Mouse (Mus musculus) liver, embryonic 12.5 days (tissue): ENCODE measurements around the gene Rps3. TPM values are rescaled to one million over a fixed set of nuclear protein-coding genes. Genes with fewer than 3 reads are reported as not detected.
A peak's percentile ranks its signal among the peaks of the same experiment; 100 is the strongest.

ENCODE experiments used
- ATAC-seq: fragments of 200-750 bp; cut with Nextera tagmentation; 2 replicates; pipeline ENCODE4 v1.8.0; 2017; ENCODE audit warnings: moderate number of reproducible peaks, mild to moderate bottlenecking, moderate library complexity
- H3K27ac ChIP-seq: fragments of 300-500 bp; sonication (generic); 2 replicates; pipeline ENCODE4 v1.5.1; 2016; ENCODE audit warnings: mild to moderate bottlenecking
- H3K27me3 ChIP-seq: fragments of 300-500 bp; sonication (generic); replicated peaks from 2 replicates; pipeline ENCODE4 v1.6.1; 2016; ENCODE audit warnings: mild to moderate bottlenecking, moderate library complexity
- H3K36me3 ChIP-seq: fragments of 300-500 bp; sonication (generic); 2 replicates; pipeline ENCODE4 v1.6.1; 2016; ENCODE audit warnings: mild to moderate bottlenecking, moderate library complexity
- H3K4me1 ChIP-seq: fragments of 300-500 bp; sonication (generic); 2 replicates; pipeline ENCODE4 v1.6.1; 2016
- H3K4me2 ChIP-seq: fragments of 300-500 bp; sonication (generic); 2 replicates; pipeline ENCODE4 v1.6.1; 2016; ENCODE audit warnings: mild to moderate bottlenecking, moderate library complexity
- H3K4me3 ChIP-seq: fragments of 300-500 bp; sonication (generic); 2 replicates; pipeline ENCODE4 v1.5.1; 2016; ENCODE audit warnings: mild to moderate bottlenecking, moderate library complexity
- H3K9ac ChIP-seq: fragments of 300-500 bp; sonication (generic); 2 replicates; pipeline ENCODE4 v1.6.1; 2016; ENCODE audit warnings: mild to moderate bottlenecking, moderate library complexity
- H3K9me3 ChIP-seq: fragments of 300-500 bp; sonication (generic); replicated peaks from 2 replicates; pipeline ENCODE4 v1.6.1; 2016; ENCODE audit warnings: mild to moderate bottlenecking, moderate library complexity
- WGBS: fragments of 180-500 bp; shearing (Covaris S2); methylation state at CpG from one replicate; pipeline ENCODE4 v1.1.7; 2016; ENCODE audit not compliant: insufficient replicate concordance; 5-methylcytosine and 5-hydroxymethylcytosine counted together
- polyA plus RNA-seq: library from polyadenylated mRNA; unstranded; fragments of >200 nt; fragmentation: Nextera tagmentation; extraction: Ambion mirVana; gene quantifications from 2 replicates; pipeline ENCODE4 v1.2.1, GENCODE M21; 2016

Rps3 gene
- polyA plus RNA-seq, 1 experiment from 2014 or later = 688 TPM

- WGBS = 35% methylated on average over 12 of the region's 12 CpGs
- H3K36me3 ChIP-seq = peaks cover 83% of the 10 kb centered on the region
- peak overlapping the region; percentile 44 for H3K4me2 ChIP-seq
- H3K9ac ChIP-seq = no peak overlapping the region
- ATAC-seq = peak; percentile 80
- no peak overlapping the region for H3K4me3 ChIP-seq
- peaks cover 16% of the 10 kb centered on the region for H3K27me3 ChIP-seq
- H3K27ac ChIP-seq = peak overlapping the region; percentile 75
- H3K9me3 ChIP-seq = no peaks in the 10 kb centered on the region
- peaks cover 65% of the 10 kb centered on the region for H3K4me1 ChIP-seq
These were observed 8.5 kb downstream of the Rps3 start for GRCm38 (mm10) chr7:99474836-99475561.

- H3K4me3 ChIP-seq = no peak overlapping the region
- no peaks in the 10 kb centered on the region for H3K9me3 ChIP-seq
- H3K4me2 ChIP-seq = 0 out of 2 replicates have a peak overlapping the region, but pooled peaks have one; percentile 13
- 72% methylated on average over 14 of the region's 14 CpGs for WGBS
- H3K9ac ChIP-seq = no peak overlapping the region
- peak overlapping the region; percentile 75 for H3K27ac ChIP-seq
- peak; percentile 18; the same call in 1 of the 2 replicates for ATAC-seq
- peaks cover 71% of the 10 kb centered on the region for H3K36me3 ChIP-seq
- peaks cover 64% of the 10 kb centered on the region for H3K4me1 ChIP-seq
- H3K27me3 ChIP-seq = peaks cover 28% of the 10 kb centered on the region
These were observed 9.7 kb downstream of the Rps3 start for GRCm38 (mm10) chr7:99473638-99474407.

GRCm38 (mm10) chr7:99471578-99471977, 12.0 kb downstream of the Rps3 start:
- H3K9me3 ChIP-seq = no peaks in the 10 kb centered on the region
- ATAC-seq = no peak
- H3K36me3 ChIP-seq = peaks cover 49% of the 10 kb centered on the region
- peaks cover 62% of the 10 kb centered on the region for H3K4me1 ChIP-seq
- H3K4me2 ChIP-seq = no peak overlapping the region
- H3K27ac ChIP-seq = no peak overlapping the region
- 64% methylated on average over 18 of the region's 18 CpGs for WGBS
- H3K4me3 ChIP-seq = no peak overlapping the region
- peaks cover 50% of the 10 kb centered on the region for H3K27me3 ChIP-seq
- no peak overlapping the region for H3K9ac ChIP-seq

DNA sequence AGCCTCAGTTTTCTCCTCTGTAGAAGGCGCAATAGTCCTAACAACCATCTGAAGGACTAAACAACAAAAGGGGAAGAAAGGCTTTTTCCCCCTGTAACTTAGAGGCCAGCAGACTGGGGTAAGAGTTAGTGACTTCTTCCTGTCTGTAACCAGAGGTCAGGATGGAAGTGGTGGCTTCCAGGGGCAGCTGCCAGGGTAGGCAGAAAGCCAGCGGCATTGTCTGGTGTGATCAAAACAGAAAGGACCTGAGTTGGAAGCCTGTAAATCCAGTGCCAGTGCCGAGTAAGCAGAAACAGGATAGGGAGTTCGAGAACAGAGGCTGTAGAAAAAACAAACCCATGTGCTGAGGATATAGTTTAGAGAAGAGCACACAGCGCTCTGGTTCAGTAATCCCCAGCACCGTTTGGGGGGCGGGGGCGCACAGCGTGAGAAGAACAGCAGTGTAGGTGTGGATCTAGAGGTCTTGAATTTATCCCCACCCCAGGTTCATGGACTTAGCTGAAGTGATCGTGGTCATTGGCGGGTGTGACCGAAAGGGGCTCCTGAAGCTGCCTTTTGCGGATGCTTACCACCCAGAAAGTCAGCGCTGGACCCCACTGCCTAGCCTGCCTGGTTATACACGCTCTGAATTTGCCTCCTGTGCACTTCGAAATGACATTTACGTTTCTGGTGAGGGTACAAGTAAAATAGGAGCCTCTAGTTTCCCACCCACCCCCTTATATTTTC, 13.7 kb downstream of the Rps3 start:
- H3K9ac ChIP-seq = no peak overlapping the region
- H3K9me3 ChIP-seq = no peaks in the 10 kb centered on the region
- 59% methylated on average over 17 of the region's 17 CpGs for WGBS
- H3K4me3 ChIP-seq = no peak overlapping the region
- H3K36me3 ChIP-seq = peaks cover 34% of the 10 kb centered on the region
- no peak for ATAC-seq
- H3K4me1 ChIP-seq = peaks cover 45% of the 10 kb centered on the region
- H3K4me2 ChIP-seq = no peak overlapping the region
- peaks cover 67% of the 10 kb centered on the region for H3K27me3 ChIP-seq
- H3K27ac ChIP-seq = no peak overlapping the region

DNA sequence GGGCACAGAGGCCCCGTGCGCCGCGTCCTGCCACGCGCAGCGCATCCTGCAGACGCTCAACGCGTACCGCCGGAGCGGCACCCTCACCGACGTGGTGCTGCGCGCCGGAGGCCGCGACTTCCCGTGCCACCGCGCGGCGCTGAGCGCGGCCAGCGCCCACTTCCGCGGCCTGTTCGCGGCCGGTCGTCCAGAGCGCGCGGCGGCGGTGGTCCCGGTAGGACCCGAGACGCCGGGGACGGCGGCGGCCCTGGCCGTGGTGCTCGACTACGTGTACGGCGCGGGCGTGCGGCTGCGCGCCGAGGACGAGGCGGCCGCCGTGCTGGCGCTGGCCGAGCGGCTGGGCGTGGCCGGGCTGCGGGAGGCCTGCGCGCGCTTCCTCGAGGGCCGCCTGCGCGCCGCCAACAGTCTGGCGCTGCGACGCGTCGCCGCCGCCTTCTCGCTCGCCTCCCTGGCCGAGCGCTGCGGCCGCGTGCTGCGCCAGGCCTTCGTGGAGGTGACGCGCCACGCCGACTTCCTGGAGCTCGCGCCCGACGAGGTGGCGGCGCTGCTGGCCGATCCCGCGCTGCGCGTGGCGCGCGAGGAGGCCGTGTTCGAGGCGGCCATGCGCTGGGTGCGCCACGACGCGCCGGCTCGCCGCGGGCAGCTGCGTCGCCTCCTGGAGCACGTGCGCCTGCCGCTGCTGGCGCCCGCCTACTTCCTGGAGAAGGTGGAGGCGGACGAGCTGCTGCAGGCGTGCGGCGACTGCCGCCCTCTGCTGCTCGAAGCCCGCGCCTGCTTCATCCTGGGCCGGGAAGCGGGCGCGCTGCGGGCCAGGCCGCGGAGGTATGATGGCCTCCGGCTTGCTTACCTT, 15.0 kb downstream of the Rps3 start:
- 2% methylated on average over 134 of the region's 145 CpGs for WGBS
- Histone ChIP-seq H3K4me2 (peak overlapping the region; percentile 83), H3K9me3 (no peaks in the 10 kb centered on the region), H3K27me3 (peaks cover 70% of the 10 kb centered on the region), H3K36me3 (peaks cover 21% of the 10 kb centered on the region), H3K9ac (peak overlapping the region; percentile 65), H3K27ac (peak overlapping the region; percentile 76), H3K4me3 (peak overlapping the region; percentile 59), H3K4me1 (peaks cover 32% of the 10 kb centered on the region)
- peak; percentile 46 for ATAC-seq

DNA sequence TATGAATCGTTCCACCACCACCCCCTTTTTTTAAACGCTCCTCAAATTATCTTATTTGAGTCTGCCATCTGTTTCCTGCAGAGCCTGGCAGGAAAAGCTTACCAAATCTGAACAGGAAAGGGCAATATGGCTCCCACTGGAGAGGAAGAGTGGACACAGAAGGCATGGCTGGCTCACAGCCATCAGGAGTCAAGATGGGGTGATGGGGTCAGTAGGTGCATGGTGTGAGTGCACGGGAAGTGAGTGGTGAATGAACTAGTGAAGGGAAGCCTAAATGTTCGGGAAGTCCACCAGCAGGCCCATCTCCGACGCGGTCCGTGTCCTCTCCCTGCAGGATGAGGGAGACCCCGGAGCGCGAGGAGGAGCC, 15.6 kb downstream of the Rps3 start:
- Histone ChIP-seq H3K27me3 (peaks cover 70% of the 10 kb centered on the region), H3K9ac (peak overlapping the region; percentile 65), H3K36me3 (peaks cover 15% of the 10 kb centered on the region), H3K4me1 (peaks cover 31% of the 10 kb centered on the region), H3K4me3 (peak overlapping the region; percentile 59), H3K27ac (peak overlapping the region; percentile 76), H3K4me2 (peak overlapping the region; percentile 83), H3K9me3 (no peaks in the 10 kb centered on the region)
- WGBS = 7% methylated on average over 9 of the region's 11 CpGs
- peak; percentile 14; the same call in 1 of the 2 replicates for ATAC-seq

DNA sequence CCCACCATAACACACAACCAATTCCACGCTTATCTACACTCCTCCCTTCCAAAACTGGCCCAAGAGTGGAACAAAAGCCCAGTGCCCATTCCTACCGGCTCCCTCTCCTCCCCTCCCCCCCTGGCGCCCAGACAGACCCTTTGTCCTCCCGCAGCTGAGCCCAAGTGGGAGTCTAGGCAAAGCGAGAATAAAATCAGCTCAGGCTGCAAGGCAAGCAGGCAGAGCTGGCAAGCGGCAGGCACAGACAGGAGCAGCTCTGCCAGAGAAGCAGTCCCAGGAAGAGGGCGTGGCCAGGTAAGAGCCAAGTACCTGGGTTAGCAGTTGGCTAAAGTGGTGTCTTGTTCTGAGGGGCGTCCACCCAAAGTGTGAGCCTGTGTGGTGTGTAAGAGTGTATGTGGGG, 17.7 kb downstream of the Rps3 start, which contains the start of gene Klhl35:
Gene Klhl35, plus strand, starts transcription at position 194 of the 400 bp plus-strand sequence.
- H3K9me3 ChIP-seq = no peaks in the 10 kb centered on the region
- no peak for ATAC-seq
- no peak within 1 kb of the TSS for H3K9ac ChIP-seq
- H3K27ac ChIP-seq = no peak within 1 kb of the TSS
- H3K4me3 ChIP-seq = no peak within 1 kb of the TSS
- whole genome bisulfite sequencing = 37% methylated on average over 8 of the region's 8 CpGs
- peaks cover 63% of the 10 kb centered on the region for H3K27me3 ChIP-seq
- H3K36me3 ChIP-seq = no peaks in the 10 kb centered on the region
- no peak within 1 kb of the TSS for H3K4me2 ChIP-seq
- peaks cover 31% of the 10 kb centered on the region for H3K4me1 ChIP-seq

DNA sequence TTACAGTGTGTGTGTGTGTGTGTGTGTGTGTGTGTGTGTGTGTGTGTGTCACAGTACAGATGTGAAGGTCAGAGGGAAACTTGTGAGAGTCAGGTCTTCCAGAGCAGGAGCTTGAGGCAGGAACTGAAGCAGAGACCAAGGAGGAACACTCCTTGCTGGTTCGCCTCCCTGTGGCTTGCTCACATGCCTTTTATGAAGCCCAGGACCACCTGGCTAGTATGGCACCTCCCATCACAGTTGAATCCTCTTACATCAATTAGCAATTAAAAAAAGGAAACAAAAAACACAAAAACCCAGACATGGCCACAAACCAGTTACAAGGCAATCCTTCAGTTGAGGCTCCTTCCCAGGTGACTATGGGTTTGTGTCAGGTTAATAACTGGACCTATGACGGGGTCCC, 20.4 kb downstream of the Rps3 start:
- ATAC-seq = no peak
- 55% methylated on average over 2 of the region's 2 CpGs for WGBS
- Histone ChIP-seq H3K4me3 (no peak overlapping the region), H3K4me1 (peaks cover 10% of the 10 kb centered on the region), H3K4me2 (no peak overlapping the region), H3K27ac (no peak overlapping the region), H3K36me3 (no peaks in the 10 kb centered on the region), H3K27me3 (peaks cover 36% of the 10 kb centered on the region), H3K9ac (no peak overlapping the region), H3K9me3 (no peaks in the 10 kb centered on the region)

GRCm38 (mm10) chr7:99459888-99460652, 23.5 kb downstream of the Rps3 start:
- WGBS = 74% methylated on average over 15 of the region's 15 CpGs
- Histone ChIP-seq H3K4me3 (no peak overlapping the region), H3K9ac (no peak overlapping the region), H3K4me1 (no peaks in the 10 kb centered on the region), H3K27ac (no peak overlapping the region), H3K4me2 (no peak overlapping the region), H3K9me3 (no peaks in the 10 kb centered on the region), H3K36me3 (no peaks in the 10 kb centered on the region), H3K27me3 (peaks cover 19% of the 10 kb centered on the region)
- ATAC-seq = no peak

DNA sequence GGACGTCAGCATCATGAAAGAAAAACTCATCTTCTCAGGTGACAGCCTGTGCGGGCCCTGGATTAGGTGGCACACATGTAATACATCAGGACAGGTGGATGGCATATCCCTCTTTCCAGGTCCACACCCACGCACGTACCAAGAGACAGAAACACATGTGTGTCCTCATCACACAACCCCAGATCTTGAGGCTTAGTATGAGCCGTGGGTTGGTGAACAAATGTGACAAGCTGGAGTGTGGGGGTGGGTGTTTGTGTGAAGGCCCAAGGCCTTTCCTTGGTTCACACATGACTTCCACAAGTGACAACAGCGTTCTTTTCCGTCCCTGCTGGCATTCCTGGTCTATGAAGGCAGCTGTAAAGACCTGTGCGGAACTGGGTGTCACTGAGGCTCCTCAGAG, 24.7 kb downstream of the Rps3 start:
- Histone ChIP-seq H3K9me3 (no peaks in the 10 kb centered on the region), H3K27ac (no peak overlapping the region), H3K36me3 (no peaks in the 10 kb centered on the region), H3K4me2 (no peak overlapping the region), H3K27me3 (peaks cover 14% of the 10 kb centered on the region; the same call in 1 of the 2 replicates), H3K4me1 (no peaks in the 10 kb centered on the region), H3K4me3 (no peak overlapping the region), H3K9ac (no peak overlapping the region)
- 81% methylated on average over 8 of the region's 8 CpGs for WGBS
- ATAC-seq = no peak
